In the genomic region with DNA sequence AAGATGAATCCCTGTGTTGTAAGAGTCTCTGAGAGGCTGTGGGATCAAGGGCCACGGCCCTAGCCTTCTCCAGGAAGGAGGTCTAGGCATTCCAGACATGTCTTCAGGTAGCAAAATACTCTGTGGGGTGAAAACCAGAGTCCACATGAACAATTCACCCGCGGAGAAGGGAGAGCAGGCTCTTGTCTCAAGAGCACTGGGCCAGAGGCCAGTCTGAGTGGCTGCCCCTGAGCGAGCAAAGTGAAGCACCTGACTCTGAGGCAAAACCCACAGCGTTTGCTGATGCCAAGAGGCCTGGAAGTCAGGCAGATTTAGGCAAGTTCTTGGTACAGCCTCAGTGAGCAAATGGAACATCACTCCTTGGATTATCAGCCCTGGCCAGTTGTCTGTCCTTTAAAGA, we compare ENCODE assay signal across 20 mouse cellular contexts.
"Had no signal": no experiment of that assay in that cellular context is flagged by ENCODE, and none has a peak within 500 bp of the region (broad histone marks: within the 10 kb centered on the region; RNA-seq: fewer than 3 reads in every experiment).

No protein-coding gene starts in this region.

- H3K36me3 ChIP-seq: limb, embryonic 10.5 days; limb, embryonic 13.5 days; liver, embryonic 12.5 days; liver, embryonic 15.5 days; midbrain, embryonic 12.5 days; midbrain, embryonic 15.5 days; neural tube, embryonic 12.5 days; neural tube, embryonic 15.5 days; stomach, embryonic 15.5 days had no signal

- H3K9me3 ChIP-seq: limb, embryonic 10.5 days; limb, embryonic 13.5 days; liver, embryonic 12.5 days; liver, embryonic 15.5 days; megakaryocyte, embryonic 14.5 days; midbrain, embryonic 12.5 days; midbrain, embryonic 15.5 days; neural tube, embryonic 12.5 days; neural tube, embryonic 15.5 days; stomach, embryonic 15.5 days had no signal

- H3K27me3 ChIP-seq: neural tube, embryonic 12.5 days had no signal

- DNase-seq: kidney, adult 9 months; kidney, postnatal 14 days; layer of hippocampus, adult 9-11 months; liver; lung, embryonic 14.5 days; retina, postnatal 1 day; right cerebral cortex, postnatal 25 days; spleen, adult 18-20 months had no signal

- ATAC-seq: intestine, postnatal 0 days; liver, embryonic 12.5 days; midbrain, embryonic 15.5 days had no signal

- H3K4me3 ChIP-seq: layer of hippocampus, adult 2 months; limb, embryonic 10.5 days; limb, embryonic 13.5 days; liver, embryonic 12.5 days; liver, embryonic 15.5 days; megakaryocyte, embryonic 14.5 days; midbrain, embryonic 12.5 days; midbrain, embryonic 15.5 days; neural tube, embryonic 12.5 days; neural tube, embryonic 15.5 days; stomach, embryonic 15.5 days had no signal

- H3K4me1 ChIP-seq: liver, embryonic 12.5 days; liver, embryonic 15.5 days had no signal

- H3K4me2 ChIP-seq: limb, embryonic 13.5 days; liver, embryonic 12.5 days; liver, embryonic 15.5 days; lung, embryonic 14.5 days; midbrain, embryonic 12.5 days; midbrain, embryonic 15.5 days; neural tube, embryonic 12.5 days; neural tube, embryonic 15.5 days; stomach, embryonic 15.5 days had no signal

- H3K27ac ChIP-seq: layer of hippocampus, adult 2 months; limb, embryonic 10.5 days; limb, embryonic 13.5 days; liver, embryonic 12.5 days; liver, embryonic 15.5 days; midbrain, embryonic 12.5 days; midbrain, embryonic 15.5 days; neural tube, embryonic 12.5 days; neural tube, embryonic 15.5 days; stomach, embryonic 15.5 days had no signal

- H3K9ac ChIP-seq: limb, embryonic 13.5 days; liver, embryonic 12.5 days; liver, embryonic 15.5 days; lung, embryonic 14.5 days; midbrain, embryonic 12.5 days; midbrain, embryonic 15.5 days; neural tube, embryonic 12.5 days; neural tube, embryonic 15.5 days; stomach, embryonic 15.5 days had no signal
